Mouse (Mus musculus) cortical plate, adult 2 months (tissue): ENCODE data around the gene Spaar. TPM values are rescaled to one million over a fixed set of nuclear protein-coding genes. Genes with fewer than 3 reads are reported as not detected.
"Not testable (repeated sequence)": the region's sequence is repeated elsewhere in the genome, so short reads cannot be mapped to it uniquely, and the experiment has no call there.

Experiments
- H3K27ac ChIP-seq: fragments of 200-500 bp; 2 replicates; pipeline ENCODE4 v1.5.1; 2012; ENCODE audit warnings: low read length, control low read depth, inconsistent platforms; ENCODE audit not compliant: insufficient read depth
- H3K4me1 ChIP-seq: fragments of 200-500 bp; 2 replicates; pipeline ENCODE4 v1.6.1; 2011; ENCODE audit warnings: low read length; ENCODE audit not compliant: control insufficient read depth, insufficient read depth
- H3K4me3 ChIP-seq: fragments of 200-500 bp; 2 replicates; pipeline ENCODE4 v1.5.1; 2011; ENCODE audit warnings: mild to moderate bottlenecking, low read length, control low read depth; ENCODE audit not compliant: insufficient read depth
- CTCF ChIP-seq: fragments of 200-500 bp; IDR thresholded peaks from 2 replicates; pipeline ENCODE4 v1.5.1; 2011; ENCODE audit warnings: mild to moderate bottlenecking, control low read depth, low read length; ENCODE audit not compliant: insufficient read depth; ENCODE audit errors: extremely low read depth
- POLR2A ChIP-seq: fragments of 200-500 bp; IDR thresholded peaks from 2 replicates; pipeline ENCODE4 v1.6.1; 2011; ENCODE audit warnings: mild to moderate bottlenecking, low read length, control low read depth; ENCODE audit not compliant: insufficient read depth; ENCODE audit errors: extremely low read depth
- polyA plus RNA-seq: library from polyadenylated mRNA; depleted of rRNA; stranded (reverse); fragments of >200 nt; gene quantifications from 2 replicates; pipeline ENCODE4 v1.2.3, GENCODE M21; 2012; rRNA removed

Spaar gene
- polyA plus RNA-seq, 1 experiment: 1.1 TPM

DNA sequence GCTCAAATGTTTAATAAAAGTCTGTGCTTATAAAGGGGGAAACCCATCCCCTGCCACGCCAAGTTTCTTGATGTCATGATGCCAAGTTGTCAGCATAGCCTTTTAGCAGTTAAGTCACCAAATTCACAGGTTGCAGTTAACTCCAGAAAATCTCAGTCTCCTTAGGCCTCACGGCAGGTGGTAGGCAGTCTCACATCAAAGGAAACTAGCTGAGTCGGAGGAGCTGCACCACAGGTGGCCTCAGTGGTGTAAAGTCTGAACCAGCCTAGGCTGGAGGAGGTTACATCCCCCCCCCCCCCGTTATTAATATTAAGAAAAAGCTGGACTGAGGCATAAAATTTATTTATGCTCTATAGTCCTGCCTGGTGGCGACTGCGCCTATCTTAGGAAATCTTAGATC is 65.5 kb downstream of the Spaar start:
- H3K4me3 ChIP-seq: no peak overlapping the region
- no peak overlapping the region for H3K27ac ChIP-seq
- no peaks in the 10 kb centered on the region for H3K4me1 ChIP-seq
- TF ChIP-seq POLR2A: no peak
- TF ChIP-seq CTCF: no peak

DNA sequence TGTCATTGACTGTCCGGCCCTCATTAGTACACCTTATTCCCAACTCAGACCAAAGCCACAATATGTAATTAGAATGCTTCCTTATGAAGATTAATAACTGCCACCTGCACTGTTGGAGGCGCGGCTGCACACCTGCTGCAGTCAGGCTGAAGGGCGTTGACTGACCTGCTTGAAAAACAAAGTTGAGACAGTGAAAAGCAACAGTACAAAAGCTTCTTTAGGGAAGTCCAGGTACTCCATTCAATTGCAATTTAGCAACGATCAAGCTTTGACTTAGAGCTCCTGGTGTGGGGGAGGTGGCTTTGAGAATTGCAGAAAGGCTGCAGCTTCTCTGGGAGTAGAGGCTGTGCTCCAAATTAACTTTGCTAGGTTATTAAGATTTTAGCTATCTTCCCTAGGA is 66.0 kb downstream of the Spaar start:
- not testable (repeated sequence) for H3K4me3 ChIP-seq, H3K4me1 ChIP-seq, H3K27ac ChIP-seq

DNA sequence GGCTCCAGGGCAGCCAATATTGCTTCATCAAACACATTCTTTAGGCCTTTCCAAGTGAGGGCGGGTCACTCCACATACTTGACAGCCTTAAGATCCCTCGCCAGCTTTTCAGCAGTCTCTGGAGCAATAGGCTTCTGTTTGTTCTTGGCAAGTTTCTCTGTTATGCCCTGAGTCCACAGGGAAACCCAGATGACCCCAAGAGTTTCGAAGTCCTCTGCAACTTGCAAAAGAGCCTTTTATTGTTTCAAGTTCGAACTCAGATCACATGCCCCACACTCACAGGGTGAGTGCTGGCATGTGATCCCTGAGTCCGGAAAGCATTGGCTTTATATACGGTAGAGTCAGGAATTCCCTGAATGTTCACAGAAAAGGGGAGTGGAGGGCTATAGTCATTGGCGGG is 69.1 kb downstream of the Spaar start:
- no peaks in the 10 kb centered on the region for H3K4me1 ChIP-seq
- no peak overlapping the region for H3K27ac ChIP-seq
- no peak overlapping the region for H3K4me3 ChIP-seq
- TF ChIP-seq POLR2A: no peak
- no peak for TF ChIP-seq CTCF

Other genes starting within 250 kb of the Spaar start
- 0.08 TPM in 1 of 2 replicates, not detected in the other for gene Sit1, start 246.3 kb upstream of the Spaar start, polyA plus RNA-seq
- 75.7 and 82.6 TPM in 2 replicates for gene Ccdc107, start 237.1 kb upstream of the Spaar start, polyA plus RNA-seq
- 0.55 and 2.7 TPM in 2 replicates for gene Arhgef39, start 230.3 kb upstream of the Spaar start, polyA plus RNA-seq
- 0.32 and 0.61 TPM in 2 replicates for gene Car9, start 223.1 kb upstream of the Spaar start, polyA plus RNA-seq
- gene Tpm2, start 206.3 kb upstream of the Spaar start, polyA plus RNA-seq: 10.4 and 12.5 TPM in 2 replicates
- 61.8 and 65.9 TPM in 2 replicates for gene Creb3, start 167.7 kb upstream of the Spaar start, polyA plus RNA-seq
- gene Tln1, start 167.3 kb upstream of the Spaar start, polyA plus RNA-seq: 44.3 and 46.5 TPM in 2 replicates
- gene Rgp1, start 151.3 kb upstream of the Spaar start, polyA plus RNA-seq: 35.7 and 38.8 TPM in 2 replicates
- 96.7 and 105 TPM in 2 replicates for gene Gba2, start 151.2 kb upstream of the Spaar start, polyA plus RNA-seq
- 0.15 and 0.34 TPM in 2 replicates for gene Msmp, start 145.5 kb upstream of the Spaar start, polyA plus RNA-seq
- 115 and 129 TPM in 2 replicates for gene Npr2, start 98.1 kb upstream of the Spaar start, polyA plus RNA-seq
- gene Spag8, start 76.4 kb upstream of the Spaar start, polyA plus RNA-seq: 2.3 and 2.6 TPM in 2 replicates
- gene Hint2, start 73.6 kb upstream of the Spaar start, polyA plus RNA-seq: 81.7 and 84.5 TPM in 2 replicates
- gene Tmem8b, start 61.1 kb upstream of the Spaar start, polyA plus RNA-seq: 36.2 and 36.6 TPM in 2 replicates
- gene Fam221b, start 60.9 kb upstream of the Spaar start, polyA plus RNA-seq: 1.0 TPM in 2 replicates
- gene Olfr70, start 29.2 kb upstream of the Spaar start, polyA plus RNA-seq: not detected in 2 replicates
- not detected in 2 replicates for gene Olfr71, start 19.8 kb upstream of the Spaar start, polyA plus RNA-seq
- 1.8 and 2.3 TPM in 2 replicates for gene Hrct1, start 2.8 kb upstream of the Spaar start, polyA plus RNA-seq
- gene Olfr159, start 41.0 kb downstream of the Spaar start, polyA plus RNA-seq: 0.11 TPM in 1 of 2 replicates, not detected in the other
- not detected in 2 replicates for gene Olfr156, start 93.9 kb downstream of the Spaar start, polyA plus RNA-seq
- not detected in 2 replicates for gene Olfr157, start 110.2 kb downstream of the Spaar start, polyA plus RNA-seq
- gene Olfr155, start 121.5 kb downstream of the Spaar start, polyA plus RNA-seq: not detected in 2 replicates
- gene Reck, start 145.5 kb downstream of the Spaar start, polyA plus RNA-seq: 12.9 and 13.1 TPM in 2 replicates
- 2.6 and 3.2 TPM in 2 replicates for gene Glipr2, start 227.4 kb downstream of the Spaar start, polyA plus RNA-seq